Mouse (Mus musculus): ENCODE results near the gene Mrpl36. TPM values are rescaled to one million over a fixed set of nuclear protein-coding genes. Genes with fewer than 3 reads are reported as not detected.

Mrpl36 gene
- polyA plus RNA-seq, 2 experiments = 91.9 to 122 TPM

- no peak overlapping the region for H3K4me2 ChIP-seq (replicated peaks; ENCODE audit: low read depth, low read length, severe bottlenecking)
- DNase-seq (ENCODE audit: low spot score) = no peak
- H3K27ac ChIP-seq (replicated peaks; ENCODE audit: low read depth, low read length) = no peak overlapping the region
- no peak overlapping the region for H3K4me3 ChIP-seq (replicated peaks; ENCODE audit: low read length)
- H3K27me3 ChIP-seq (ENCODE audit: control insufficient read depth, insufficient read depth, low read length) = no peaks in the 10 kb centered on the region
- no peaks in the 10 kb centered on the region for H3K36me3 ChIP-seq (ENCODE audit: control insufficient read depth, insufficient read depth, low read length)
- H3K9me3 ChIP-seq (ENCODE audit: control insufficient read depth, low read length) = no peaks in the 10 kb centered on the region
- no peak for TF ChIP-seq POLR2A (IDR thresholded peaks at IDR 0.05; ENCODE audit: borderline replicate concordance, extremely low read depth, insufficient read depth, insufficient read length)
- WGBS = 49% methylated on average over 2 of the region's 2 CpGs
- H3K4me1 ChIP-seq (ENCODE audit: control insufficient read depth, insufficient read depth, low read length) = no peaks in the 10 kb centered on the region
- ATAC-seq (ENCODE audit: low FRiP score, low read depth) = no peak
- H3K9ac ChIP-seq (ENCODE audit: low read depth, low read length, severe bottlenecking) = no peak overlapping the region
These were observed 17.8 kb downstream of the Mrpl36 start for GRCm38 (mm10) chr13:73346131-73346530.

- no peaks in the 10 kb centered on the region for H3K27me3 ChIP-seq (ENCODE audit: control insufficient read depth, insufficient read depth, low read length)
- no peaks in the 10 kb centered on the region for H3K4me1 ChIP-seq (ENCODE audit: control insufficient read depth, insufficient read depth, low read length)
- no peak overlapping the region for H3K4me2 ChIP-seq (replicated peaks; ENCODE audit: low read depth, low read length, severe bottlenecking)
- no peaks in the 10 kb centered on the region for H3K36me3 ChIP-seq (ENCODE audit: control insufficient read depth, insufficient read depth, low read length)
- no peak for ATAC-seq (ENCODE audit: low FRiP score, low read depth)
- H3K27ac ChIP-seq (replicated peaks; ENCODE audit: low read depth, low read length) = no peak overlapping the region
- no peak overlapping the region for H3K9ac ChIP-seq (ENCODE audit: low read depth, low read length, severe bottlenecking)
- no peak for TF ChIP-seq POLR2A (IDR thresholded peaks at IDR 0.05; ENCODE audit: borderline replicate concordance, extremely low read depth, insufficient read depth, insufficient read length)
- no peaks in the 10 kb centered on the region for H3K9me3 ChIP-seq (ENCODE audit: control insufficient read depth, low read length)
- no peak overlapping the region for H3K4me3 ChIP-seq (replicated peaks; ENCODE audit: low read length)
- DNase-seq (ENCODE audit: low spot score) = no peak
- WGBS = 71% methylated on average over 4 of the region's 4 CpGs
These were observed 18.4 kb downstream of the Mrpl36 start for GRCm38 (mm10) chr13:73346743-73347142.

GRCm38 (mm10) chr13:73347171-73347570 is 18.9 kb downstream of the Mrpl36 start:
- TF ChIP-seq POLR2A (IDR thresholded peaks at IDR 0.05; ENCODE audit: borderline replicate concordance, extremely low read depth, insufficient read depth, insufficient read length) = no peak
- Histone ChIP-seq H3K9ac (ENCODE audit: low read depth, low read length, severe bottlenecking) (no peak overlapping the region), H3K4me3 (replicated peaks; ENCODE audit: low read length) (no peak overlapping the region), H3K27ac (replicated peaks; ENCODE audit: low read depth, low read length) (no peak overlapping the region), H3K36me3 (ENCODE audit: control insufficient read depth, insufficient read depth, low read length) (no peaks in the 10 kb centered on the region), H3K4me2 (replicated peaks; ENCODE audit: low read depth, low read length, severe bottlenecking) (no peak overlapping the region), H3K27me3 (ENCODE audit: control insufficient read depth, insufficient read depth, low read length) (no peaks in the 10 kb centered on the region), H3K4me1 (ENCODE audit: control insufficient read depth, insufficient read depth, low read length) (no peaks in the 10 kb centered on the region), H3K9me3 (ENCODE audit: control insufficient read depth, low read length) (no peaks in the 10 kb centered on the region)
- DNase-seq (ENCODE audit: low spot score) (no peak), ATAC-seq (ENCODE audit: low FRiP score, low read depth) (no peak)
- 69% methylated on average over 3 of the region's 3 CpGs for WGBS

- Histone ChIP-seq H3K9me3 (ENCODE audit: control insufficient read depth, low read length) (no peaks in the 10 kb centered on the region), H3K27ac (replicated peaks; ENCODE audit: low read depth, low read length) (no peak overlapping the region), H3K4me2 (replicated peaks; ENCODE audit: low read depth, low read length, severe bottlenecking) (no peak overlapping the region), H3K4me3 (replicated peaks; ENCODE audit: low read length) (no peak overlapping the region), H3K4me1 (ENCODE audit: control insufficient read depth, insufficient read depth, low read length) (no peaks in the 10 kb centered on the region), H3K36me3 (ENCODE audit: control insufficient read depth, insufficient read depth, low read length) (no peaks in the 10 kb centered on the region), H3K27me3 (ENCODE audit: control insufficient read depth, insufficient read depth, low read length) (no peaks in the 10 kb centered on the region), H3K9ac (ENCODE audit: low read depth, low read length, severe bottlenecking) (no peak overlapping the region)
- TF ChIP-seq POLR2A (IDR thresholded peaks at IDR 0.05; ENCODE audit: borderline replicate concordance, extremely low read depth, insufficient read depth, insufficient read length) = no peak
- DNase-seq (ENCODE audit: low spot score) (no peak), ATAC-seq (ENCODE audit: low FRiP score, low read depth) (no peak)
- WGBS = 80% methylated on average over 7 of the region's 7 CpGs
These were observed 19.8 kb downstream of the Mrpl36 start for GRCm38 (mm10) chr13:73347922-73348650.

- no peaks in the 10 kb centered on the region for H3K36me3 ChIP-seq (ENCODE audit: control insufficient read depth, insufficient read depth, low read length)
- 87% methylated on average over 9 of the region's 9 CpGs for WGBS
- no peak overlapping the region for H3K27ac ChIP-seq (replicated peaks; ENCODE audit: low read depth, low read length)
- no peaks in the 10 kb centered on the region for H3K4me1 ChIP-seq (ENCODE audit: control insufficient read depth, insufficient read depth, low read length)
- no peak overlapping the region for H3K4me3 ChIP-seq (replicated peaks; ENCODE audit: low read length)
- H3K9ac ChIP-seq (ENCODE audit: low read depth, low read length, severe bottlenecking) = no peak overlapping the region
- no peak for DNase-seq (ENCODE audit: low spot score)
- no peak for ATAC-seq (ENCODE audit: low FRiP score, low read depth)
- H3K9me3 ChIP-seq (ENCODE audit: control insufficient read depth, low read length) = no peaks in the 10 kb centered on the region
- TF ChIP-seq POLR2A (IDR thresholded peaks at IDR 0.05; ENCODE audit: borderline replicate concordance, extremely low read depth, insufficient read depth, insufficient read length) = no peak
- H3K4me2 ChIP-seq (replicated peaks; ENCODE audit: low read depth, low read length, severe bottlenecking) = no peak overlapping the region
- H3K27me3 ChIP-seq (ENCODE audit: control insufficient read depth, insufficient read depth, low read length) = no peaks in the 10 kb centered on the region
These were observed 22.4 kb downstream of the Mrpl36 start for GRCm38 (mm10) chr13:73350741-73351140.
